ENCODE assay signal across 8 mouse cellular contexts in the genomic region with DNA sequence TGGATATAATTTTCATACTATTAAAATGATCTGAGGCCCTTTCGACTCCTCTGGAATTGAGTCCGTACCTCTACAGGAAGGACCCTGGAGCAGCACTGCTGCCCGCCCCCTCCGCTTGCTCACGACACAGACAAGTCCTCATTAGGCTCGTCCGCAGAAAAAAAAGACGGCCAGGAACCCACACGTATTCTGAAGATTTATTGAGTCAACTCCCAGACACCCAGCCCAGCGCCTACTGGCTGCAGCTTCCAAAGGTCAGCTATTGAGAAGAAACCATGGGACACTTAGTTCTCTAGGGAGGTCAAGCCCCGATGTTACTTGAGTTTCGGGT. TPM values are rescaled to one million over a fixed set of nuclear protein-coding genes. Genes with fewer than 3 reads are reported as not detected.
A peak's percentile ranks its signal among the peaks of the same experiment; 100 is the strongest.
DNase-seq lines count a peak whose midpoint lies in the region; ATAC-seq and TF ChIP-seq lines count a peak whose summit lies in the region.

No protein-coding gene starts in this region.

- peak overlapping the region; percentile 76 for H3K9ac ChIP-seq in lung, embryonic 16.5 days (ENCODE audit: low read length)
- peak overlapping the region; percentile 38; the same call in 1 of the 2 replicates for H3K9ac ChIP-seq in limb, embryonic 14.5 days (ENCODE audit: low read depth, low read length, severe bottlenecking)

- TF ChIP-seq POLR2A in limb, embryonic 14.5 days (IDR thresholded peaks at IDR 0.05; ENCODE audit: borderline replicate concordance, extremely low read depth, insufficient read depth, insufficient read length): no peak
- no peak for TF ChIP-seq POLR2A in small intestine, adult 2 months (IDR thresholded peaks at IDR 0.05; ENCODE audit: low read depth, low read length)

- H3K4me2 ChIP-seq in lung, embryonic 16.5 days (ENCODE audit: low read depth, low read length): peak overlapping the region; percentile 90
- H3K4me2 ChIP-seq in limb, embryonic 14.5 days (replicated peaks; ENCODE audit: low read depth, low read length, severe bottlenecking): peak overlapping the region; percentile 95

- no peaks in the 10 kb centered on the region for H3K9me3 ChIP-seq in lung, embryonic 16.5 days (ENCODE audit: control insufficient read depth, low read length)
- H3K9me3 ChIP-seq in forebrain, embryonic 10.5 days: no peaks in the 10 kb centered on the region
- no peaks in the 10 kb centered on the region for H3K9me3 ChIP-seq in limb, embryonic 14.5 days (ENCODE audit: control insufficient read depth, low read length)

- peak overlapping the region; percentile 64 for H3K4me3 ChIP-seq in lung, embryonic 16.5 days (ENCODE audit: low read length)
- peak overlapping the region; percentile 78 for H3K4me3 ChIP-seq in forebrain, embryonic 10.5 days
- peak overlapping the region; percentile 53 for H3K4me3 ChIP-seq in limb, embryonic 14.5 days (replicated peaks; ENCODE audit: low read length)
- peak overlapping the region; percentile 91 for H3K4me3 ChIP-seq in small intestine, adult 2 months (ENCODE audit: low read depth, low read length)

- DNase-seq in lung, postnatal 25 days (ENCODE audit: low spot score): no peak
- DNase-seq in forebrain, embryonic 10.5 days (ENCODE audit: extremely low spot score, low spot score): no peak
- DNase-seq in limb, embryonic 14.5 days (ENCODE audit: low spot score): no peak
- no peak for DNase-seq in thymus, postnatal 4 days
- no peak for DNase-seq in thymus, postnatal 36 days
- DNase-seq in testis, postnatal 14 days (ENCODE audit: low spot score): no peak

- ATAC-seq in lung, embryonic 16.5 days (ENCODE audit: low read depth): peak; percentile 37
- 0 out of 2 replicates have a peak, but pooled peaks have one; percentile 1 for ATAC-seq in limb, embryonic 14.5 days (ENCODE audit: low FRiP score, low read depth)

- no peaks in the 10 kb centered on the region for H3K4me1 ChIP-seq in lung, embryonic 16.5 days (replicated peaks; ENCODE audit: control insufficient read depth, insufficient read depth, low read length)
- peaks cover 20% of the 10 kb centered on the region for H3K4me1 ChIP-seq in forebrain, embryonic 10.5 days
- no peaks in the 10 kb centered on the region for H3K4me1 ChIP-seq in limb, embryonic 14.5 days (ENCODE audit: control insufficient read depth, insufficient read depth, low read length)
- no peaks in the 10 kb centered on the region for H3K4me1 ChIP-seq in small intestine, adult 2 months (ENCODE audit: control insufficient read depth, insufficient read depth, insufficient read length, low read length)

- no peak for TF ChIP-seq CTCF in small intestine, adult 2 months (IDR thresholded peaks at IDR 0.05; ENCODE audit: extremely low read depth, insufficient read length, insufficient replicate concordance, low read depth, low read length)

- no peaks in the 10 kb centered on the region for H3K27me3 ChIP-seq in lung, embryonic 16.5 days (ENCODE audit: control insufficient read depth, insufficient read depth, low read depth, low read length)
- H3K27me3 ChIP-seq in forebrain, embryonic 10.5 days (ENCODE audit: poor library complexity, severe bottlenecking): peaks cover 29% of the 10 kb centered on the region
- no peaks in the 10 kb centered on the region for H3K27me3 ChIP-seq in limb, embryonic 14.5 days (ENCODE audit: control insufficient read depth, insufficient read depth, low read length)
- no peaks in the 10 kb centered on the region; the same call in 1 of the 2 replicates for H3K27me3 ChIP-seq in small intestine, adult 2 months (ENCODE audit: control insufficient read depth, insufficient read depth, low read length)

- peak overlapping the region; percentile 24; the same call in 1 of the 2 replicates for H3K27ac ChIP-seq in lung, embryonic 16.5 days (ENCODE audit: low read length)
- peak overlapping the region; percentile 91 for H3K27ac ChIP-seq in forebrain, embryonic 10.5 days
- H3K27ac ChIP-seq in limb, embryonic 14.5 days (replicated peaks; ENCODE audit: low read depth, low read length): no peak overlapping the region
- peak overlapping the region; percentile 40 for H3K27ac ChIP-seq in small intestine, adult 2 months (ENCODE audit: insufficient read depth, low read depth, low read length)

- H3K36me3 ChIP-seq in lung, embryonic 16.5 days (ENCODE audit: control insufficient read depth, insufficient read depth, low read length): no peaks in the 10 kb centered on the region
- H3K36me3 ChIP-seq in forebrain, embryonic 10.5 days (replicated peaks): peaks cover 19% of the 10 kb centered on the region
- H3K36me3 ChIP-seq in limb, embryonic 14.5 days (ENCODE audit: control insufficient read depth, insufficient read depth, low read length): peaks cover 5% of the 10 kb centered on the region; the same call in 1 of the 2 replicates
- no peaks in the 10 kb centered on the region for H3K36me3 ChIP-seq in small intestine, adult 2 months (ENCODE audit: control insufficient read depth, insufficient read depth, low read length)

- 0% methylated on average over 12 of the region's 12 CpGs for WGBS in lung, embryonic 16.5 days
- WGBS in forebrain, embryonic 10.5 days: under 1% methylated on average over 12 of the region's 12 CpGs
- under 1% methylated on average over 12 of the region's 12 CpGs for whole genome bisulfite sequencing in limb, embryonic 14.5 days
- WGBS in small intestine, adult 2 months: under 1% methylated on average over 12 of the region's 12 CpGs

RNA-seq across cellular contexts. Expression of a gene that starts 9.2 kb away (rescaled TPM):
- polyA plus RNA-seq in lung, embryonic 16.5 days (2015; fragmentation: Nextera tagmentation; extraction: Ambion mirVana): 0.08 and 0.10 TPM in 2 replicates
- polyA plus RNA-seq in forebrain, embryonic 10.5 days (2016; fragmentation: Nextera tagmentation; extraction: Ambion mirVana): 1.6 and 2.2 TPM in 2 replicates
- 1.5 and 1.7 TPM in 2 replicates for polyA plus RNA-seq in limb, embryonic 14.5 days (2012; rRNA removed)
- polyA plus RNA-seq in limb, embryonic 14.5 days (2014; fragmentation: Nextera tagmentation; extraction: Ambion mirVana): 0.45 and 0.50 TPM in 2 replicates
- 0.11 and 0.24 TPM in 2 replicates for polyA plus RNA-seq in small intestine, adult 2 months (2012; rRNA removed)

RNA-seq across cellular contexts. Expression of a gene that starts 9.5 kb away (rescaled TPM):
- polyA plus RNA-seq in lung, embryonic 16.5 days (2015; fragmentation: Nextera tagmentation; extraction: Ambion mirVana): 47.6 and 50.2 TPM in 2 replicates
- 61.8 and 64.5 TPM in 2 replicates for polyA plus RNA-seq in forebrain, embryonic 10.5 days (2016; fragmentation: Nextera tagmentation; extraction: Ambion mirVana)
- 55.9 and 56.9 TPM in 2 replicates for polyA plus RNA-seq in limb, embryonic 14.5 days (2012; rRNA removed)
- 66.0 and 77.8 TPM in 2 replicates for polyA plus RNA-seq in limb, embryonic 14.5 days (2014; fragmentation: Nextera tagmentation; extraction: Ambion mirVana)
- polyA plus RNA-seq in small intestine, adult 2 months (2012; rRNA removed): 7.1 and 17.8 TPM in 2 replicates

RNA-seq across cellular contexts. Expression of a gene that starts 12.2 kb away (rescaled TPM):
- polyA plus RNA-seq in lung, embryonic 16.5 days (2015; fragmentation: Nextera tagmentation; extraction: Ambion mirVana): 13.7 and 17.3 TPM in 2 replicates
- 8.4 and 10.4 TPM in 2 replicates for polyA plus RNA-seq in forebrain, embryonic 10.5 days (2016; fragmentation: Nextera tagmentation; extraction: Ambion mirVana)
- 12.4 and 13.9 TPM in 2 replicates for polyA plus RNA-seq in limb, embryonic 14.5 days (2012; rRNA removed)
- 15.5 and 16.4 TPM in 2 replicates for polyA plus RNA-seq in limb, embryonic 14.5 days (2014; fragmentation: Nextera tagmentation; extraction: Ambion mirVana)
- polyA plus RNA-seq in small intestine, adult 2 months (2012; rRNA removed): 22.8 and 57.9 TPM in 2 replicates

RNA-seq across cellular contexts. Expression of a gene that starts 20.6 kb away (rescaled TPM):
- polyA plus RNA-seq in lung, embryonic 16.5 days (2015; fragmentation: Nextera tagmentation; extraction: Ambion mirVana): 11.9 and 12.1 TPM in 2 replicates
- 33.4 and 34.4 TPM in 2 replicates for polyA plus RNA-seq in forebrain, embryonic 10.5 days (2016; fragmentation: Nextera tagmentation; extraction: Ambion mirVana)
- polyA plus RNA-seq in limb, embryonic 14.5 days (2012; rRNA removed): 21.1 and 24.7 TPM in 2 replicates
- 8.1 and 10.8 TPM in 2 replicates for polyA plus RNA-seq in limb, embryonic 14.5 days (2014; fragmentation: Nextera tagmentation; extraction: Ambion mirVana)
- 7.3 and 17.7 TPM in 2 replicates for polyA plus RNA-seq in small intestine, adult 2 months (2012; rRNA removed)

RNA-seq across cellular contexts. Expression of a gene that starts 20.7 kb away (rescaled TPM):
- polyA plus RNA-seq in lung, embryonic 16.5 days (2015; fragmentation: Nextera tagmentation; extraction: Ambion mirVana): 0.50 and 1.4 TPM in 2 replicates
- 0.97 and 1.4 TPM in 2 replicates for polyA plus RNA-seq in forebrain, embryonic 10.5 days (2016; fragmentation: Nextera tagmentation; extraction: Ambion mirVana)
- 4.2 and 4.4 TPM in 2 replicates for polyA plus RNA-seq in limb, embryonic 14.5 days (2012; rRNA removed)
- polyA plus RNA-seq in limb, embryonic 14.5 days (2014; fragmentation: Nextera tagmentation; extraction: Ambion mirVana): 4.3 and 6.7 TPM in 2 replicates
- polyA plus RNA-seq in small intestine, adult 2 months (2012; rRNA removed): 0.55 and 0.67 TPM in 2 replicates
